Mouse (Mus musculus) bone marrow, adult 2 months (tissue): ENCODE results near the gene Txk. TPM values are rescaled to one million over a fixed set of nuclear protein-coding genes. Genes with fewer than 3 reads are reported as not detected.

Source experiments
- H3K27ac ChIP-seq: fragments of 200-500 bp; 2 replicates; pipeline ENCODE4 v1.5.1; 2012; ENCODE audit warnings: low read depth, mild to moderate bottlenecking, control low read depth, inconsistent platforms, low read length; ENCODE audit not compliant: control insufficient read depth, poor library complexity, insufficient read depth
- H3K4me1 ChIP-seq: fragments of 200-500 bp; 2 replicates; pipeline ENCODE4 v1.6.1; 2011; ENCODE audit warnings: low read length; ENCODE audit not compliant: control insufficient read depth, insufficient read depth
- H3K4me3 ChIP-seq: fragments of 200-500 bp; replicated peaks from 2 replicates; pipeline ENCODE3; 2011; ENCODE audit warnings: mild to moderate bottlenecking, low read depth, low read length, control low read depth; ENCODE audit not compliant: control insufficient read depth
- CTCF ChIP-seq: fragments of 200-500 bp; IDR thresholded peaks from 2 replicates; pipeline ENCODE4 v1.5.1; 2011; ENCODE audit warnings: low read length, control low read depth; ENCODE audit not compliant: control insufficient read depth, insufficient read depth
- POLR2A ChIP-seq: fragments of 200-500 bp; IDR thresholded peaks from 2 replicates; pipeline ENCODE4 v1.6.1; 2011; ENCODE audit warnings: low read depth, mild to moderate bottlenecking, control low read depth, low read length, borderline replicate concordance; ENCODE audit not compliant: control insufficient read depth
- WGBS: fragments of 180-500 bp; shearing (Covaris S2); methylation state at CpG from one replicate; pipeline ENCODE4 v1.1.7; 2018; 5-methylcytosine and 5-hydroxymethylcytosine counted together
- polyA plus RNA-seq: library from polyadenylated mRNA; stranded (reverse); fragments of >200 nt; gene quantifications from 2 replicates; pipeline ENCODE4 v1.2.4, GENCODE M21; 2011; ENCODE audit warnings: low replicate concordance; ENCODE audit not compliant: missing spikeins, insufficient read depth, insufficient read length

The Txk gene
- polyA plus RNA-seq, 1 experiment: 2.5 TPM

- TF ChIP-seq CTCF: no peak
- no peak for TF ChIP-seq POLR2A
- Histone ChIP-seq H3K4me3 (no peak overlapping the region), H3K27ac (no peak overlapping the region), H3K4me1 (no peaks in the 10 kb centered on the region)
- 65% methylated on average over 4 of the region's 4 CpGs for WGBS
These were observed 6.1 kb downstream of the Txk start for GRCm38 (mm10) chr5:72746461-72746860.

DNA sequence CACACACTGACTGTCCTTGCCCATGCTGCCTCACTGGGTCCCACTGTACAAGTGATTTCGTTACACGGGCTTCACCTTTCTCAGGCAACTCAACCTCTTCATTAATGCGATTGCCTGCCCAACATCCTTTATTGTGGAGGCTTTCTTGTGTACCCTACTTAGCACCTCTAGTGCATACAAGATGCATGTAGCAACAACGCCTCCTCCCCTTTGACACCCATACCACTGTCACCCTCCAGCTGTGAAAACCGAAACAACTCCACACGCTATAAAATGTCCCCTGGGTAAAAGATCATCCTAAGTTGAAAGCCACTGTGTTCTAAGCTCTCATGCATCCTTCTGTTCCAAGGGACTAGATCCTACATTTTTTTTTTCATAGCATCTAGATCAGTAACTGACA, 9.5 kb downstream of the Txk start:
- no peak overlapping the region for H3K27ac ChIP-seq
- no peaks in the 10 kb centered on the region; the same call in 1 of the 2 replicates for H3K4me1 ChIP-seq
- no peak overlapping the region for H3K4me3 ChIP-seq
- WGBS: 90% methylated on average over 6 of the region's 6 CpGs
- TF ChIP-seq POLR2A (no peak), CTCF (no peak)

DNA sequence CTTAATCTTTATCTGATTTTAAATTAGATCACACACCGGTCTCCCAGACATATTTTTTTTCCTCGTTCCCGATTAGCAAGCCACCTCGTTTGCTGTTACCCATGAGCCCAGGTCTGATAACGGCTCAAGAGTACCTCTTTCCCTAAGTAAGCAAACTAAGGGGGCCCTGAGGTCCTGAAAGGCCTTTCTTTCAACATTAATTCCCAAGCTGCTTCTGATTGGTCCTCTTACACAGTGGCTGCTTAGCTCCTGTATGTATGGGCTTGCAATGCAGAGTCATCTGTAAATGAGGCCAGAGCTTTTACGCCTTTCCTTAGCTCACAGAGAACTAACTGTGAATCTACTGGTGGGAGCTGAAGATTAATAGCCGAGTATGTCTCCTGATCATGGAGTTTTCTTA, 15.7 kb downstream of the Txk start:
- TF ChIP-seq CTCF (no peak), POLR2A (no peak)
- Histone ChIP-seq H3K27ac (no peak overlapping the region), H3K4me3 (no peak overlapping the region), H3K4me1 (no peaks in the 10 kb centered on the region; the same call in 1 of the 2 replicates)
- 71% methylated on average over 7 of the region's 7 CpGs for WGBS

DNA sequence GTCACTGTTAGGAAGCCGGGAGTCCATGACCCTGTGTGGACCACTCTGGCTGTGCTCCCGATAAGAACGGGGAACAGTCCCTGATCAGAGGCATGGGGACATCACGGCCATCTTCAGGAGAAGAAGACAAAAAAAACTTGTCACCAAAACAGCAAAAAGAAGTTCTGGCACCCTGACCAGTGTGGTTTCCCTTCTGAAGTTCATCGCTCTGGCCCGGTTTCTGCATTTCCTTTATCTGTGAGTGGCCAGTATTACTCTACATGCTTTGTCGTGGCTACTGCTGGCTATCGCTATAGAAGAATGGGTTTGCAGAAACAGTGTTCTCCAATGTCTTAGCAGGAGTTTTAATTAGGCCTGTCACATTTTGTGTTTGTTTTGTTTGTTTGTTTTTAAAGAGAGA, 16.1 kb downstream of the Txk start:
- TF ChIP-seq POLR2A (no peak), CTCF (no peak)
- no peak overlapping the region for H3K27ac ChIP-seq
- 33% methylated on average over 8 of the region's 8 CpGs for WGBS
- H3K4me1 ChIP-seq: no peaks in the 10 kb centered on the region; the same call in 1 of the 2 replicates
- H3K4me3 ChIP-seq: no peak overlapping the region

- 63% methylated on average over 7 of the region's 7 CpGs for WGBS
- H3K4me1 ChIP-seq: no peaks in the 10 kb centered on the region; the same call in 1 of the 2 replicates
- no peak overlapping the region for H3K4me3 ChIP-seq
- TF ChIP-seq POLR2A (no peak), CTCF (no peak)
- no peak overlapping the region for H3K27ac ChIP-seq
These were observed 16.8 kb downstream of the Txk start for GRCm38 (mm10) chr5:72735763-72736162.

GRCm38 (mm10) chr5:72732885-72733284, 19.7 kb downstream of the Txk start:
- no peak overlapping the region for H3K4me3 ChIP-seq
- 89% methylated on average over 1 of the region's 1 CpGs for WGBS
- H3K27ac ChIP-seq: no peak overlapping the region
- no peaks in the 10 kb centered on the region for H3K4me1 ChIP-seq
- TF ChIP-seq CTCF (no peak), POLR2A (no peak)

DNA sequence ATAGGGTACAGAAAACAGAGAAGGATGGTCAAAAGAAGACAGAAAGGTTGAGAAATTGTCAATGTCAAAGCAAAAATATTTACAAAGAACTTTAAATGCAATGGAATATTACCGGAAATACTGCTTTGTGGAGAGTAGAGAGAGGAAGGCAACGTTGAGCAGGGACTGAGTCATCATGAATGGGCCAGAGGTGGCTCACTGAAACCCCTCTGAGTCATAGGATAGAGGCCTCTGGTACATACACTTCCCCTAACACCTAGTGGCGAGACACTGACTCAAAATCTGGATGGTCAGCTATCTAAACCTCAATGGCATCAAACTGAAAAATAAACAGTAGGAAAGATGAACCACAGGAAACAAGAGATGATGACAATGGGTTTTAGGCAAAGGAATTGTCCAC, 27.2 kb downstream of the Txk start:
- H3K27ac ChIP-seq: no peak overlapping the region
- H3K4me1 ChIP-seq: no peaks in the 10 kb centered on the region
- H3K4me3 ChIP-seq: no peak overlapping the region
- WGBS: 43% methylated on average over 3 of the region's 3 CpGs
- TF ChIP-seq POLR2A: no peak
- TF ChIP-seq CTCF: no peak

GRCm38 (mm10) chr5:72723429-72723828, 29.1 kb downstream of the Txk start:
- no peak overlapping the region for H3K27ac ChIP-seq
- no peak overlapping the region for H3K4me3 ChIP-seq
- no peaks in the 10 kb centered on the region for H3K4me1 ChIP-seq
- 8% methylated on average over 2 of the region's 2 CpGs for WGBS
- TF ChIP-seq CTCF (no peak), POLR2A (no peak)

DNA sequence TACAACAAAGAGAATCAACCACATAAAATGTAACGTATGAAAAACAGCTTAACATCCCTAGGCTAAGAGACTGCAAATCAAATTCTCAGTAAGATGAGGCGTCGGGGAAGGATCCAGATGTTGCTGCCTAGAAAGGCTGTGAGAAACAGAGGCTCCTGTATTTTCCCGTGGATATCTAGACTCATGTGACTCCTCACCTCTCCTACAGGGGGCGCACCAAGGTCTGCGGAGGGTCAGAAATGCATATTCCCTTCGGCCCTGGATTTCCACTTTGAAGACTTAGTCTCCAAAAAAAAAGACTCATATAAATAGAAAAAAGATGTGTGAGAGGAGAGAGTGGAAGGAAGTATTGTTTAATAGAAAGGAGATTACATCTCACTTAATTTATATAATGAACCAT, 32.0 kb downstream of the Txk start:
- Histone ChIP-seq H3K4me1 (no peaks in the 10 kb centered on the region), H3K4me3 (no peak overlapping the region), H3K27ac (no peak overlapping the region)
- TF ChIP-seq CTCF (peak; percentile 55; the same call in 1 of the 2 replicates), POLR2A (no peak)
- WGBS: 54% methylated on average over 7 of the region's 7 CpGs
